Comparison of ENCODE assay signal across 8 mouse cellular contexts in the genomic region with DNA sequence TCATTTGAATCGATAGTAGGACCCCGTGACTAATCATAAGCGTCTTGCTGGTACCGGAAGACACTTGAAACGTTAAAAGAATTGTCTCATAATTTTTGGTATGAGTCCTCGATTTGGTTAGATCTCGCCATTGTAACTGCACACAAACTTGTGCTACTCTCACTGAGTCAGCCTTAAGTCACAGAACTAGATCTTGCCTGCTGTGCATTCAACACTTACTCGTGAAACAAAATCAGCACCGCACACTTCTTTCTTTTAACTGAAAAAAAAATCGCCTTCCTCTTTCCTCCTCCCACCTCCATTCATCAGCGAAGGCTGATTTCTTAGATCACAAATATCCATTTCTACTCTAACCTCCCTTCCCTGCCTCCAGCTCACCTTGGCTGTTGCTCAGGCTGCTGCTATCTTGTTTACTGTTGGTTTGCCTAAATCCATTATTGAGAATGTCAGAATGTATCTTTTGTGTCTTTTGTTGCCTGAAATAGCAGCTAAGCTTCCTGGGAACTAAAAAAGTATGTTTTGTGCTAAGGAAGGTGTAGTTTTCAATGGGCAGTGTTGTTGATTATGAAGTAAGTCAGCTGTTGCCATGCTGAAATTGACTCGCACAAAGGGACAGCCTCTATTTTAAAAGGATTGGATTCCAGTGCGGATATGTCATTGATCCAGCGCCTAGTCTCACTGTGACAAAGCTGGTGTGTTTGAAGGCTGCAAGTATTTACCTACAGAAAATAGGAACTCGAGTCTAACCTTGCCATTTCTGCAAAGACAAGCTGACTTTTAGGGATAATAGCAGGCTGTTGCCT. TPM values are rescaled to one million over a fixed set of nuclear protein-coding genes. Genes with fewer than 3 reads are reported as not detected.
DNase-seq lines count a peak whose midpoint lies in the region; ATAC-seq and TF ChIP-seq lines count a peak whose summit lies in the region.

No protein-coding gene starts in this region.

- H3K4me2 ChIP-seq in heart, postnatal 0 days (ENCODE audit: low read depth, low read length): peak overlapping the region; percentile 100
- peak overlapping the region; percentile 74 for H3K4me2 ChIP-seq in midbrain, embryonic 11.5 days

- H3K9me3 ChIP-seq in heart, postnatal 0 days (replicated peaks; ENCODE audit: control insufficient read depth, low read length): no peaks in the 10 kb centered on the region
- no peaks in the 10 kb centered on the region for H3K9me3 ChIP-seq in midbrain, embryonic 11.5 days (ENCODE audit: control insufficient read depth, low read length)

- DNase-seq in kidney, adult 2 months: no peak
- no peak for DNase-seq in kidney, postnatal 36 days
- DNase-seq in Muller cell, postnatal 12 days (ENCODE audit: inconsistent ontology term): peak; percentile 43
- DNase-seq in heart, postnatal 0 days (ENCODE audit: low spot score): peak; percentile 22
- DNase-seq in midbrain, embryonic 11.5 days (ENCODE audit: low spot score, missing footprints): peak; percentile 94
- DNase-seq in urinary bladder, postnatal 25 days (ENCODE audit: low spot score): no peak
- no peak for DNase-seq in adrenal gland, postnatal 10 days
- no peak for DNase-seq in cerebellum, postnatal 36 days

- 0 out of 2 replicates have a peak overlapping the region, but pooled peaks have one; percentile 33 for H3K27ac ChIP-seq in kidney, adult 2 months (ENCODE audit: insufficient read depth, low read depth, low read length)
- H3K27ac ChIP-seq in heart, postnatal 0 days (ENCODE audit: low read depth): peak overlapping the region; percentile 82
- H3K27ac ChIP-seq in midbrain, embryonic 11.5 days (ENCODE audit: low read depth, low read length): no peak overlapping the region

- no peaks in the 10 kb centered on the region for H3K36me3 ChIP-seq in kidney, adult 2 months (ENCODE audit: control insufficient read depth, insufficient read depth, low read length)
- no peaks in the 10 kb centered on the region for H3K36me3 ChIP-seq in heart, postnatal 0 days (replicated peaks; ENCODE audit: control insufficient read depth, insufficient read depth, low read length)
- no peaks in the 10 kb centered on the region for H3K36me3 ChIP-seq in midbrain, embryonic 11.5 days (ENCODE audit: control insufficient read depth, insufficient read depth, low read length)

- no peak for ATAC-seq in heart, postnatal 0 days (ENCODE audit: insufficient read depth, low read depth)
- no peak for ATAC-seq in midbrain, embryonic 11.5 days (ENCODE audit: low FRiP score)

- H3K27me3 ChIP-seq in kidney, adult 2 months (replicated peaks; ENCODE audit: control insufficient read depth, insufficient read depth, low read length): no peaks in the 10 kb centered on the region
- no peaks in the 10 kb centered on the region for H3K27me3 ChIP-seq in heart, postnatal 0 days (ENCODE audit: control insufficient read depth, insufficient read depth, low read length)
- H3K27me3 ChIP-seq in midbrain, embryonic 11.5 days (ENCODE audit: control insufficient read depth, insufficient read depth, low read length): peaks cover 7% of the 10 kb centered on the region

- 13% methylated on average over 15 of the region's 15 CpGs for WGBS in kidney, adult 2 months
- WGBS in heart, postnatal 0 days: 6% methylated on average over 15 of the region's 15 CpGs
- WGBS in midbrain, embryonic 11.5 days: 5% methylated on average over 15 of the region's 15 CpGs

- no peaks in the 10 kb centered on the region; the same call in 1 of the 2 replicates for H3K4me1 ChIP-seq in kidney, adult 2 months (ENCODE audit: control insufficient read depth, insufficient read depth, low read length)
- peaks cover 15% of the 10 kb centered on the region for H3K4me1 ChIP-seq in heart, postnatal 0 days (ENCODE audit: control insufficient read depth, insufficient read depth)
- H3K4me1 ChIP-seq in midbrain, embryonic 11.5 days (ENCODE audit: control insufficient read depth, insufficient read depth, low read length): peaks cover 6% of the 10 kb centered on the region; the same call in 1 of the 2 replicates

- H3K9ac ChIP-seq in heart, postnatal 0 days (replicated peaks; ENCODE audit: low read depth, low read length): peak overlapping the region; percentile 74
- peak overlapping the region; percentile 94 for H3K9ac ChIP-seq in midbrain, embryonic 11.5 days (ENCODE audit: low read length)

- TF ChIP-seq CTCF in kidney, adult 2 months (conservative IDR thresholded peaks at IDR 0.05; ENCODE audit: insufficient read depth, insufficient read length, low read depth, low read length): no peak
- TF ChIP-seq CTCF in heart, postnatal 0 days (IDR thresholded peaks at IDR 0.05; ENCODE audit: low read depth): no peak

- no peak for TF ChIP-seq POLR2A in kidney, adult 2 months (IDR thresholded peaks at IDR 0.05; ENCODE audit: low read depth, low read length)

- peak overlapping the region; percentile 76 for H3K4me3 ChIP-seq in kidney, adult 2 months (ENCODE audit: insufficient read depth, low read depth, low read length)
- H3K4me3 ChIP-seq in heart, postnatal 0 days (ENCODE audit: low read depth, low read length): peak overlapping the region; percentile 96
- peak overlapping the region; percentile 79 for H3K4me3 ChIP-seq in midbrain, embryonic 11.5 days (ENCODE audit: low read depth, low read length)

- no peak for TF ChIP-seq EP300 in heart, postnatal 0 days (IDR thresholded peaks at IDR 0.05; ENCODE audit: low read depth)

RNA-seq across cellular contexts. Expression of a gene that starts 1.4 kb away (rescaled TPM):
- 11.1 and 12.1 TPM in 2 replicates for polyA plus RNA-seq in kidney, adult 2 months (2012; rRNA removed)
- 16.2 and 36.0 TPM in 2 replicates for total RNA-seq in heart, postnatal 0 days (2014; rRNA removed; ENCODE audit: low replicate concordance)
- 8.5 and 10.0 TPM in 2 replicates for polyA plus RNA-seq in heart, postnatal 0 days (2015; fragmentation: Nextera tagmentation; extraction: Ambion mirVana)
- 32.1 and 34.0 TPM in 2 replicates for polyA plus RNA-seq in midbrain, embryonic 11.5 days (2014; fragmentation: Nextera tagmentation; extraction: Ambion mirVana)
- total RNA-seq in adrenal gland, postnatal 10 days (2021): 1 to 10 TPM; 8.0 to 9.6 TPM

Comparison
In these comparisons a context has a peak if more than half of its experiments do, and no peak if none do; other contexts are left out.
1. DNase-seq: peak in Muller cell, postnatal 12 days (single experiment), heart, postnatal 0 days (single experiment) and midbrain, embryonic 11.5 days (single experiment); none in kidney, adult 2 months (single experiment), kidney, postnatal 36 days (0 of 2), urinary bladder, postnatal 25 days (single experiment), adrenal gland, postnatal 10 days (single experiment) and cerebellum, postnatal 36 days (0 of 2).
2. Peak in every context shown above with its lines, with median percentiles within 50 percentile points of each other: H3K4me3 ChIP-seq.